Mouse (Mus musculus): ENCODE measurements at regions not wholly inside any gene's neighbourhood (a gene's known extent, or its start where the extent isn't known, plus 50 kb on each side); places are given as distances from the start of the nearest gene placed in this dataset.
A peak's percentile ranks its signal among the peaks of the same experiment; 100 is the strongest.

DNA sequence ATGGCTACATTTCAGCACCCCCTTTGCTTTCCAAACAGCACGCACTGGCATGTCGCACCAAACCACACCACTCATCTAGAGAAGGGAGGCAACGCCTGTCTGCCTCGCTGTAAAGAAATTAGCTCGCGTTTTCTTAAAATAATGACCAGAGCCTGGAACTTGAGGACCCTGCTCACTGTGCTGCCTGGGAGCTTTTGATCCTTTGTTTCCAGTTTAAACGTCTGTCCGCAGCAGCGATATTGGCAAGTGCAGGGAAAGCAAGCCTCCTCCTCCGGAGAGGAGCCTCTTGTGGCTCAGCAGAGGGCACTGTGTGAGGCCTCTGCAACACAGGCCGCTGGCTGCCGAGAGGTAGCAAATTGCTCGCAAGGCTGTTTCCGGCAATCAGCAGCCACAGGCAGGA lies 328.8 kb upstream of the Irx1 start:
- DNase-seq, result peak; percentile 47
- H3K4me3 ChIP-seq (ENCODE audit: insufficient read depth, low read depth, low read length), result no peak overlapping the region
- 12% methylated on average over 14 of the region's 14 CpGs for WGBS

DNA sequence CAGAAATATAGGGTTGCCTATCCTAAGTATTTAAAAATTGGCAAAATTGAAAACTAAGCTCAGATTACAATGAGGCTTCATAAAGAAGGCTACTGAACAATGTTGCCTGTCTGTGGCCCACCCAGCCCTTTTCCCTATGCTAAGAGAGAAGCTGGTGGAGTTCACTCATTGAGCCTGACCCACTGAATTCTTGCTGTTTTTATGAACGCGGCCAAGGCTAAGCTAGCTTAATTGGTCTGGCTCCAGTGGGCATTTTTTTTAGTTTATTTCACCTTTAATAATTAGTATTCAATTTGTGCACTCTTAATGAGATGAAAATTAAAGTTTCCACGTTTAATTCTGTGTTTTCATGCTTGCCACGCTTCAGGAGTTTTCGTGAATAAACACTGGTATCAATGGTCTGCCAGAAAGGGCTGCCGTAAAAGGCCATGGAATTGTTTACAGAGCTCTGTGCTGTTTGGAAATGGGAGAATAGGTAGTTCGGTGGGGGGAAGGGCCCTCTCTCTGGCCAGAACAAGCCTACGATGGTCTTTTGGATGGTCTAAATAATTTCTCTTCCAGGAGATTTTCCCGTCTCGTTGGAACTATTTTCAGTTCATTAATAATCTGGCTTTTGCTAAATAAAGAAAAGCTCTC lies 329.7 kb upstream of the Irx1 start:
- Histone ChIP-seq H3K27ac (ENCODE audit: insufficient read depth, low read depth, low read length) (no peak overlapping the region), H3K4me1 (ENCODE audit: control insufficient read depth, insufficient read depth, low read length) (no peaks in the 10 kb centered on the region), H3K27me3 (replicated peaks; ENCODE audit: control insufficient read depth, insufficient read depth, low read length) (no peaks in the 10 kb centered on the region), H3K4me3 (ENCODE audit: insufficient read depth, low read depth, low read length) (no peak overlapping the region), H3K36me3 (ENCODE audit: control insufficient read depth, insufficient read depth, low read length) (no peaks in the 10 kb centered on the region)
- TF ChIP-seq POLR2A (IDR thresholded peaks at IDR 0.05; ENCODE audit: low read depth, low read length) (no peak), CTCF (conservative IDR thresholded peaks at IDR 0.05; ENCODE audit: insufficient read depth, insufficient read length, low read depth, low read length) (no peak)
- DNase-seq, result peak; percentile 5
- WGBS, result 31% methylated on average over 10 of the region's 10 CpGs

More for the DNA sequence above, 328.8 kb upstream of the Irx1 start:
- peak; percentile 40; the same call in 1 of the 2 replicates for TF ChIP-seq CTCF (conservative IDR thresholded peaks at IDR 0.05; ENCODE audit: insufficient read depth, insufficient read length, low read depth, low read length)
- no peak for TF ChIP-seq POLR2A (IDR thresholded peaks at IDR 0.05; ENCODE audit: low read depth, low read length)
- H3K27ac ChIP-seq (ENCODE audit: insufficient read depth, low read depth, low read length), result no peak overlapping the region
- H3K36me3 ChIP-seq (ENCODE audit: control insufficient read depth, insufficient read depth, low read length), result no peaks in the 10 kb centered on the region
- H3K27me3 ChIP-seq (replicated peaks; ENCODE audit: control insufficient read depth, insufficient read depth, low read length), result no peaks in the 10 kb centered on the region
- no peaks in the 10 kb centered on the region for H3K4me1 ChIP-seq (ENCODE audit: control insufficient read depth, insufficient read depth, low read length)

DNA sequence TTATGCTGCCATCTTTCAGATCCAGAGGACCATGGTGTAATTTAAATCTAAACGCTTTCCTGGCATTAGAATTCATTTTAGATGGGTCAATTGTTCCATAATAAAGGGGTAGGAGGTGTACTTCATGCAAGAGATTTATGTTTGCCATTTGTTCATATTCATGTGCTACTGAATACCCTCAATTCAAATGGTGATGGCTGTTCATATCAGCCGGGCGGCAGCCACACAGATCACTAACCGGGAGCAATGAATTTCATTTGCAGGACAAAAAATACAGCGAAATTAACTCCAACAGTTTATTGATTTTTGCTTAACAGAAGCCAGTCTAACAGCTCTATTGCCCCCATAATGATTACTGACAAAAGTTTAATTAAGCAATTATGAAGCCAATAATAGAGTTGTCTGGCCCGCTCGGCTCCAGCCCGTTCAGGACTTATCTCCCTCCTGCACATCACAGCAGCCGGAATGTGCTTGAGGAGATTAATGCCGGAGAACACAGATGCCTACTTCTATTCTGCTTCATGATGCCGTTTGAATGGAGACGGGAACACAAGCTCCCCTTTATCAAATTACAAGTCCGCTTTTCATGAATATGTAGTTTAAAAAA lies 330.3 kb upstream of the Irx2 start:
- Histone ChIP-seq H3K36me3 (ENCODE audit: control insufficient read depth, insufficient read depth, low read length) (no peaks in the 10 kb centered on the region), H3K4me3 (ENCODE audit: insufficient read depth, low read depth, low read length) (no peak overlapping the region), H3K4me1 (ENCODE audit: control insufficient read depth, insufficient read depth, low read length) (no peaks in the 10 kb centered on the region), H3K27me3 (replicated peaks; ENCODE audit: control insufficient read depth, insufficient read depth, low read length) (no peaks in the 10 kb centered on the region), H3K27ac (ENCODE audit: insufficient read depth, low read depth, low read length) (no peak overlapping the region)
- whole genome bisulfite sequencing, result 68% methylated on average over 13 of the region's 13 CpGs
- DNase-seq, result no peak
- TF ChIP-seq CTCF (conservative IDR thresholded peaks at IDR 0.05; ENCODE audit: insufficient read depth, insufficient read length, low read depth, low read length) (no peak), POLR2A (IDR thresholded peaks at IDR 0.05; ENCODE audit: low read depth, low read length) (no peak)

DNA sequence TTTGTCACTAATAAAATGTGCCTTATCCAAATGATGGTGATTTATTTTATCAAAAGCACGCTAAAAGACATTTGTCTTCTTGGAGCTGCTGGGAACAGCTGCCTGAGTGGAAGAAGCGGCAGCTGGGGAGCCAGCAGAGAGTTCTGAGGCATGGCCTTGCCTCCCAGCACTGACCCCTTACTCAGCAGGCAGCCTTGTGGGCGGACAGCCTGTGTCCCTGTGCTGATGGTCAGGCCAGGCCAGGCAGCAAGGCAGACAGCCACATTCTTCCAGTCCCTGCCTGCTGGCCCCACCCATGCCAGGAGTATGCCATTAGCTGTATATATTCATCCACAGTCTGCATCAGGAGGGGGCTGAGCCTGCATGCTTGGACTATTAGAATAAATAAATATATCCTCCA lies 329.0 kb upstream of the Irx2 start:
- Histone ChIP-seq H3K27ac (ENCODE audit: insufficient read depth, low read depth, low read length) (no peak overlapping the region), H3K36me3 (ENCODE audit: control insufficient read depth, insufficient read depth, low read length) (no peaks in the 10 kb centered on the region), H3K4me3 (ENCODE audit: insufficient read depth, low read depth, low read length) (no peak overlapping the region), H3K4me1 (ENCODE audit: control insufficient read depth, insufficient read depth, low read length) (no peaks in the 10 kb centered on the region), H3K27me3 (replicated peaks; ENCODE audit: control insufficient read depth, insufficient read depth, low read length) (no peaks in the 10 kb centered on the region)
- TF ChIP-seq CTCF (conservative IDR thresholded peaks at IDR 0.05; ENCODE audit: insufficient read depth, insufficient read length, low read depth, low read length) (no peak), POLR2A (IDR thresholded peaks at IDR 0.05; ENCODE audit: low read depth, low read length) (no peak)
- DNase-seq, result no peak
- 53% methylated on average over 3 of the region's 3 CpGs for WGBS

DNA sequence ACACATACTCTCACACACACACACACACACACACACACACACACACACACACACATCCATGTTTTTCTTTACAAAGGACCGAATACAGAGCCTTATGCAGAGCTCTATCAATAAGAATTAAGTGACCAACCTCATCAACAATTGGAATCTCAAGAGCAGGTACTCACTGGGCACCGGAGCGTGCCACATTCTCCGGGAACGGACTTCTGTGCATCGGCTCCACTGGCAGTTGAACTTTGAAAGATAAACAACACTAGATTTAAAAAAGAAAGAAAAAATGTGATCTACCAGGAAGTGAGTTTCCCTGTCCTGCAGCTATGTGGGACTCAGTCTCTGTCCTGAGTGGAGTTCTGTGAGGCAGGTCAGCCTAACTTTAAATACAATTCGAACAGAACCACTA lies 327.5 kb upstream of the Irx2 start:
- Histone ChIP-seq H3K4me3 (ENCODE audit: insufficient read depth, low read depth, low read length) (no peak overlapping the region), H3K27ac (ENCODE audit: insufficient read depth, low read depth, low read length) (no peak overlapping the region), H3K27me3 (replicated peaks; ENCODE audit: control insufficient read depth, insufficient read depth, low read length) (no peaks in the 10 kb centered on the region), H3K4me1 (ENCODE audit: control insufficient read depth, insufficient read depth, low read length) (no peaks in the 10 kb centered on the region), H3K36me3 (ENCODE audit: control insufficient read depth, insufficient read depth, low read length) (no peaks in the 10 kb centered on the region)
- TF ChIP-seq POLR2A (IDR thresholded peaks at IDR 0.05; ENCODE audit: low read depth, low read length), result no peak
- DNase-seq, result peak; percentile 39
- WGBS, result 32% methylated on average over 7 of the region's 7 CpGs

DNA sequence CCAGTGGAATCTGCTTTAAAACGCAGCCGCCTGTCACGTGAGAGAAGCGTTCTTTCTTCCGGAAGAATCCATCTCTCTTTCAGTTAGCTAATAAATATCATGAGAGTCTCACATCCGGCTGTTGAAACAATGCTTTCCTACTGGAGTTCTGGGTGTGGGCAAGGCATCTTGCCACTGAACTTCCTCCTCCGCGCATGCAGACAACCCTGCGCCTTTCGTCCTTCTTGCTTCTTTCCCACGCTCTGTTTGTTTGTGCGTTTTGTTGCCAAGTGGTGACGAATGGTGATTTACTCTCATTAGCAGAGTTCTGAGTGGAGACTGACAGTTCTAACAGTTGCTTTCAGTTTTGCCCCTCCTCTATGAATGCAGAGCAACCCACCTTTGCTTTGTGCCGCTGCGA lies 326.8 kb upstream of the Irx2 start:
- TF ChIP-seq CTCF (conservative IDR thresholded peaks at IDR 0.05; ENCODE audit: insufficient read depth, insufficient read length, low read depth, low read length) (no peak), POLR2A (IDR thresholded peaks at IDR 0.05; ENCODE audit: low read depth, low read length) (no peak)
- Histone ChIP-seq H3K4me3 (ENCODE audit: insufficient read depth, low read depth, low read length) (peak overlapping the region; percentile 12; the same call in 1 of the 2 replicates), H3K27ac (ENCODE audit: insufficient read depth, low read depth, low read length) (no peak overlapping the region), H3K4me1 (ENCODE audit: control insufficient read depth, insufficient read depth, low read length) (no peaks in the 10 kb centered on the region), H3K36me3 (ENCODE audit: control insufficient read depth, insufficient read depth, low read length) (no peaks in the 10 kb centered on the region), H3K27me3 (replicated peaks; ENCODE audit: control insufficient read depth, insufficient read depth, low read length) (no peaks in the 10 kb centered on the region)
- WGBS, result 30% methylated on average over 15 of the region's 15 CpGs
- DNase-seq, result peak; percentile 8

DNA sequence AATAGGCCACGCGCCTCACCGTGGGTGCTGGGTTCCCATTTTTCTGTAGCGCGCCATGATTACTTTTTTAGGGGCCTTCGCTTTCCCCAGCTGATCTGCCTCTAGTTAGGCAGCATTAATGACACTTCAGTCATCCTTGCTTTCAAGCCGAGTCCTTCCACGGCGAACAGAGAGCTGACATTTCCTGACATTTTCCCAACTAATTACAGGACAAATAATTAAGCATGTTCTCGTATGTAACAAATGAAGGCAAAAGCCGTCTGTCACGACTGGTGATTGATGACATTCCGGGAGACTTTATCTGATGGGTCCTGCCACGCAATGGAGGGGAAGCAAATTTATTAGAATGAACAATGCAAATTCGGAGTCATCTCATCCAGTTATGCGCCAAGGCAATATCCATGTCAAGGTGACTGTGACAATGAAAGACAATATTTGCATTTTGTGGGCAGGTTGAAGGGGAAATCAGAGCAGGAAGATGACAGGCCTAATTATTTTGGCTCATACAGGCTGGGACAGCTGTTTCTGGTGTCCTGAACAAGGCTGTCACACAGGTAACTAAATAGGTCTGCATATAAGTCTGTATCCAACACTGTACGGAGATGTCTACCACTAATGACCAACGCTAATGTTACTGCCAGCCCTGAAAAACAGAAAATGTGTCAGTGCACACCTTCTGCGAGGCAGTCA lies 326.0 kb upstream of the Irx2 start:
- TF ChIP-seq POLR2A (IDR thresholded peaks at IDR 0.05; ENCODE audit: low read depth, low read length) (no peak), CTCF (conservative IDR thresholded peaks at IDR 0.05; ENCODE audit: insufficient read depth, insufficient read length, low read depth, low read length) (no peak)
- Histone ChIP-seq H3K27me3 (replicated peaks; ENCODE audit: control insufficient read depth, insufficient read depth, low read length) (no peaks in the 10 kb centered on the region), H3K4me3 (ENCODE audit: insufficient read depth, low read depth, low read length) (no peak overlapping the region), H3K36me3 (ENCODE audit: control insufficient read depth, insufficient read depth, low read length) (no peaks in the 10 kb centered on the region), H3K4me1 (ENCODE audit: control insufficient read depth, insufficient read depth, low read length) (no peaks in the 10 kb centered on the region), H3K27ac (ENCODE audit: insufficient read depth, low read depth, low read length) (no peak overlapping the region)
- WGBS, result 89% methylated on average over 19 of the region's 19 CpGs
- no peak for DNase-seq
